Mouse (Mus musculus) left cerebral cortex, adult 18-20 months (tissue): ENCODE results near the gene Cox8a. TPM values are rescaled to one million over a fixed set of nuclear protein-coding genes. Genes with fewer than 3 reads are reported as not detected.

Experiments
- total RNA-seq, 2 experiments: library from RNA; stranded (reverse); gene quantifications; 2 replicates each; pipeline ENCODE4 v1.2.3; 2021

The Cox8a gene
- total RNA-seq, 2 experiments from 2014 or later: 906 to 1,040 TPM

Other genes starting within 250 kb of the Cox8a start
- gene Ppp1r14b, start 242.6 kb downstream of the Cox8a start, total RNA-seq: 10 to 100 TPM; 54.7 to 64.7 TPM
- gene Plcb3, start 241.1 kb downstream of the Cox8a start, total RNA-seq: 10 to 100 TPM; 14.2 to 14.6 TPM
- gene Fkbp2, start 237.1 kb downstream of the Cox8a start, total RNA-seq: 100 to 1,000 TPM; 106 to 115 TPM
- 10 to 100 TPM; 93.3 to 98.7 TPM for gene Vegfb, start 230.0 kb downstream of the Cox8a start, total RNA-seq
- 10 to 100 TPM; 27.8 to 31.8 TPM for gene Dnajc4, start 225.0 kb downstream of the Cox8a start, total RNA-seq
- 10 to 100 TPM; 12.2 to 14.2 TPM for gene Nudt22, start 221.5 kb downstream of the Cox8a start, total RNA-seq
- 10 to 100 TPM; 19.6 to 24.6 TPM for gene Trpt1, start 221.5 kb downstream of the Cox8a start, total RNA-seq
- 1 to 10 TPM; 4.0 to 4.5 TPM for gene Fermt3, start 198.1 kb downstream of the Cox8a start, total RNA-seq
- 100 to 1,000 TPM; 211 to 217 TPM for gene Stip1, start 177.6 kb downstream of the Cox8a start, total RNA-seq
- gene Macrod1, start 160.8 kb downstream of the Cox8a start, total RNA-seq: 10 to 100 TPM; 15.0 to 16.6 TPM
- 10 to 100 TPM; 40.9 to 42.8 TPM for gene Flrt1, start 111.9 kb downstream of the Cox8a start, total RNA-seq
- 100 to 1,000 TPM; 274 to 284 TPM for gene Otub1, start 11.3 kb downstream of the Cox8a start, total RNA-seq
- gene Naa40, start 23.6 kb upstream of the Cox8a start, total RNA-seq: 10 to 100 TPM; 27.7 to 29.8 TPM
- gene Rcor2, start 49.7 kb upstream of the Cox8a start, total RNA-seq: 10 to 100 TPM; 17.6 to 17.7 TPM
- 100 to 1,000 TPM; 123 to 139 TPM for gene Mark2, start 124.2 kb upstream of the Cox8a start, total RNA-seq
- gene Spindoc, start 165.4 kb upstream of the Cox8a start, total RNA-seq: 10 to 100 TPM; 29.1 to 30.8 TPM
- 10 to 100 TPM; 29.5 to 31.1 TPM for gene 2700081O15Rik, start 200.0 kb upstream of the Cox8a start, total RNA-seq